Mouse (Mus musculus) liver, adult 2 months (tissue): Measurements from ENCODE around the gene Doc2a.

Source experiments
- CTCF ChIP-seq: fragments of 200-500 bp; IDR thresholded peaks from 2 replicates; pipeline ENCODE4 v1.5.1; 2011; ENCODE audit warnings: low read depth, low read length, control low read depth
- POLR2A ChIP-seq: fragments of 200-500 bp; IDR thresholded peaks from 2 replicates; pipeline ENCODE4 v1.6.1; 2011; ENCODE audit warnings: low read length, control low read depth; ENCODE audit not compliant: insufficient read depth; ENCODE audit errors: extremely low read depth

DNA sequence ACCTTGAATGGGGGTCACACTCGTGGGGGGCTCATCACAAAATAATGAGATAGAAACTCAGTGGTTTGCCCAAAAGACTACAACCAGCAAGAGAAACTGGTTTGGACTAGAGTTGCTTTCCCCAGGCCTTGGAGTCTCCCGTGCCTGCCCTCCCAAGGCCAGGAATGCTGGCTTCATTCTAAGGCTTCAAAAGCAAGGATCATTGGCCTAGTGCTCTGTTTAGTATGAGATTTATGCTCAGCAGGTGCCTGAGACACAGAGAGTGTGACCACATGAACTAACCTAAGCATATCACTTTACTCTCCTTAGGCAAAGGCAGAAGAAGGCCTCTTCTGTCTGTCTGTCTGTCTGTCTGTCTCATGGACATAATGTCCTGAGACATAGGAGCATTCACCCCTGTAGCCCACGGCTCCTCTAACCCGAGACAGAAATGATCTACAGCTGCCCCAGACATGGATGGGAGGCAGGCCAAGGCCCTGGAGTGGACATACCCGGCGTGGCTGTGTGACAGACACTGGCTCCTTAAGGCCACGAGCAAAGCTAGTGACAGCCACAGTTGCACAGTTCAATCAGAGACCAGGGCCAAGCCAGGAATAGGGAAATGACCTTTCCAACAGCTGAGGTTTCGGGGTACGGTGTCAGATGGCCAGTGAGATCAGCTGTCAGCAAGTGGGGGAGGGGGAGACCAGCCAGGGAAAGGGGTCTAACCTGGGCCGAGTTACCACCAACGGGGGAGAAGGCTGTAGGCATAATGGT lies 44.9 kb upstream of the Doc2a start:
- TF ChIP-seq CTCF (no peak), POLR2A (no peak)
